Mouse (Mus musculus): ENCODE results near the gene Zcchc3. TPM values are rescaled to one million over a fixed set of nuclear protein-coding genes. Genes with fewer than 3 reads are reported as not detected.
A peak's percentile ranks its signal among the peaks of the same experiment; 100 is the strongest.
"Not testable (repeated sequence)": the region's sequence is repeated elsewhere in the genome, so short reads cannot be mapped to it uniquely, and the experiment has no call there.

Zcchc3 gene
- polyA plus RNA-seq, 1 experiment from 2014 or later, result 18.0 TPM

GRCm38 (mm10) chr2:152438963-152439362, 24.1 kb upstream of the Zcchc3 start:
- Histone ChIP-seq H3K36me3 (ENCODE audit: control insufficient read depth, insufficient read depth, low read length) (no peaks in the 10 kb centered on the region), H3K27me3 (ENCODE audit: control insufficient read depth, insufficient read depth, low read length) (no peaks in the 10 kb centered on the region), H3K4me2 (ENCODE audit: low read length) (no peak overlapping the region), H3K9me3 (ENCODE audit: control insufficient read depth, low read length) (no peaks in the 10 kb centered on the region), H3K4me1 (ENCODE audit: control insufficient read depth, insufficient read depth, low read length) (peaks cover 5% of the 10 kb centered on the region), H3K27ac (replicated peaks; ENCODE audit: low read depth, low read length) (no peak overlapping the region), H3K4me3 (replicated peaks; ENCODE audit: low read depth, low read length) (no peak overlapping the region), H3K9ac (replicated peaks; ENCODE audit: low read length) (no peak overlapping the region)
- DNase-seq, result no peak
- no peak for ATAC-seq (ENCODE audit: low FRiP score, low TSS enrichment)
- 58% methylated on average over 1 of the region's 1 CpGs for WGBS

- H3K4me2 ChIP-seq (ENCODE audit: low read length), result peak overlapping the region; percentile 58
- peaks cover 5% of the 10 kb centered on the region for H3K4me1 ChIP-seq (ENCODE audit: control insufficient read depth, insufficient read depth, low read length)
- peak overlapping the region; percentile 43 for H3K9ac ChIP-seq (replicated peaks; ENCODE audit: low read length)
- H3K27me3 ChIP-seq (ENCODE audit: control insufficient read depth, insufficient read depth, low read length), result no peaks in the 10 kb centered on the region
- DNase-seq, result peak; percentile 93
- ATAC-seq (ENCODE audit: low FRiP score, low TSS enrichment), result peak; percentile 89
- 0 out of 2 replicates have a peak overlapping the region, but pooled peaks have one; percentile 20 for H3K27ac ChIP-seq (replicated peaks; ENCODE audit: low read depth, low read length)
- H3K36me3 ChIP-seq (ENCODE audit: control insufficient read depth, insufficient read depth, low read length), result no peaks in the 10 kb centered on the region
- H3K4me3 ChIP-seq (replicated peaks; ENCODE audit: low read depth, low read length), result peak overlapping the region; percentile 20
- no peaks in the 10 kb centered on the region for H3K9me3 ChIP-seq (ENCODE audit: control insufficient read depth, low read length)
- 4% methylated on average over 23 of the region's 23 CpGs for WGBS
Observed at GRCm38 (mm10) chr2:152436983-152437860, 22.4 kb upstream of the Zcchc3 start.

DNA sequence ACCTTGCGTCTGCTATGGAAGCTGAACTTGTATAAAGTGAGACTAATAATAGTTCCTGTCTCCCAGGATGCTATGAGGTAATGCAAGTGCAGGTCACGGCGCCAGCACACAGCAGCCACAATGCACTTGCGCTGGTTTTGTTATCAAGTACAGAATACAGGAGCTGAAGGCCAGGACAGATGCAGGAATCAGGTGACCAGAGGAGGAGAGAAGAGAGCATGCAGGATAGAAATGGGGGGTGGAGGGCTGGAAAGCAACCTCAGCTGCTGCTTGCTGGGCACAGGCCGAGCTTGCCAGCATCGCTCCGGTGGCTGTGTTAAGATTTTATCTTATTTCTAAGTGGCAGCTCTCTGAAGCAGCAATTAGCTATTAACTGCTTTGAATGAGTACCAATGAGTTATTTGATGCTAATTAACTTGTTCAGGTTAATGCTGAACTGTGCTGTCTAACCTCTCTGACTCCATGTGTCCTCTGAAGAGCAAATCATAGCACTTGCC, 21.6 kb upstream of the Zcchc3 start:
- Histone ChIP-seq H3K36me3 (ENCODE audit: control insufficient read depth, insufficient read depth, low read length) (no peaks in the 10 kb centered on the region), H3K9ac (replicated peaks; ENCODE audit: low read length) (no peak overlapping the region), H3K4me3 (replicated peaks; ENCODE audit: low read depth, low read length) (no peak overlapping the region), H3K27me3 (ENCODE audit: control insufficient read depth, insufficient read depth, low read length) (no peaks in the 10 kb centered on the region), H3K4me2 (ENCODE audit: low read length) (no peak overlapping the region), H3K9me3 (ENCODE audit: control insufficient read depth, low read length) (no peaks in the 10 kb centered on the region), H3K4me1 (ENCODE audit: control insufficient read depth, insufficient read depth, low read length) (peaks cover 5% of the 10 kb centered on the region), H3K27ac (replicated peaks; ENCODE audit: low read depth, low read length) (no peak overlapping the region)
- 74% methylated on average over 7 of the region's 7 CpGs for WGBS
- DNase-seq, result no peak
- ATAC-seq (ENCODE audit: low FRiP score, low TSS enrichment), result no peak

GRCm38 (mm10) chr2:152428481-152428880, 13.7 kb upstream of the Zcchc3 start:
- not testable (repeated sequence) for H3K4me2 ChIP-seq (ENCODE audit: low read length); H3K27ac ChIP-seq (replicated peaks; ENCODE audit: low read depth, low read length); DNase-seq; H3K4me1 ChIP-seq (ENCODE audit: control insufficient read depth, insufficient read depth, low read length); H3K36me3 ChIP-seq (ENCODE audit: control insufficient read depth, insufficient read depth, low read length); H3K9ac ChIP-seq (replicated peaks; ENCODE audit: low read length); ATAC-seq (ENCODE audit: low FRiP score, low TSS enrichment); H3K27me3 ChIP-seq (ENCODE audit: control insufficient read depth, insufficient read depth, low read length); H3K4me3 ChIP-seq (replicated peaks; ENCODE audit: low read depth, low read length); H3K9me3 ChIP-seq (ENCODE audit: control insufficient read depth, low read length)
- WGBS, result 87% methylated on average over 2 of the region's 2 CpGs

DNA sequence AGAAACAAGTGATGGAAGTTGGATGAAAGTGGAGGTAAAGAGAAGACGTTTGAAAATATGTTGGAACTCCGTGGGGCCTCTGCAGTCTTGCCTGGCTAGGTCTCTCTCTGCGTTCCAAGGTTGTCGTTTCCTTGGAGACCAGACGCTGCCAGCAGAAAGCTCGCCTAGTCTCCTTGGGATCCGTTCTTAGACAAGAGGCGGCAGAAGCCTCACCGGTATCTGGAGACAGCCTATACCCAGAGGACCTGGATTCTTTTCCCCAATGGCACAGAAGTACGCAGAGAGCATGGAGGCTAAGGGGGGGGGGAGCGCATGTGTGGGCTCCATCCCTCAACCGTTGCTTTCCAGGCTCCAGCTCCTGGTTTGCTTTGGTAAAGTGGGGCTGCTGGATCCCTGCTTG, 12.7 kb upstream of the Zcchc3 start:
- Histone ChIP-seq H3K9ac (replicated peaks; ENCODE audit: low read length) (0 out of 2 replicates have a peak overlapping the region, but pooled peaks have one; percentile 16), H3K4me2 (ENCODE audit: low read length) (peak overlapping the region; percentile 35), H3K9me3 (ENCODE audit: control insufficient read depth, low read length) (no peaks in the 10 kb centered on the region), H3K27me3 (ENCODE audit: control insufficient read depth, insufficient read depth, low read length) (no peaks in the 10 kb centered on the region), H3K27ac (replicated peaks; ENCODE audit: low read depth, low read length) (no peak overlapping the region), H3K36me3 (ENCODE audit: control insufficient read depth, insufficient read depth, low read length) (no peaks in the 10 kb centered on the region), H3K4me3 (replicated peaks; ENCODE audit: low read depth, low read length) (peak overlapping the region; percentile 8; the same call in 1 of the 2 replicates), H3K4me1 (ENCODE audit: control insufficient read depth, insufficient read depth, low read length) (0 out of 2 replicates have a peak, but pooled peaks cover 7% of the 10 kb centered on the region)
- ATAC-seq (ENCODE audit: low FRiP score, low TSS enrichment) (no peak), DNase-seq (peak; percentile 70)
- 2% methylated on average over 12 of the region's 12 CpGs for WGBS

DNA sequence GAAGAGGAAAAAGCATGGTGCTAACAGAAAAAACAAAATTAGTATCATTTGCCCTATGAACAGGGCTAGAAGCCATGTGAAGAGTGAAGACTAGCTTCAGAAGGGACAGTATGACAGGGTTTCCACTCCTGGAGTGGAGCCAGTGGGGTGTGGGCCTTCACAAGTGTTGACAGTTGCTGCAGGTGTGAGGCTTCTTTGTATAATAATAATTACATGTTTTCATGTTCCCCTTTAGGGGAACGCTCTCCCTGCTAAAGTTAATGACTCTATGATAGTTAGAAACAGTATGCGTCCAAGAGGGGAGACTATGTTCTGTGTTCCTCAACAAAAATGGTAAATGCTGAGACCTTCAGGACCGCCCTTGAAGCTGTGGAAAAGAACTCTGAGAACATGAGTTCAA, 959 bp upstream of the Zcchc3 start:
- H3K4me1 ChIP-seq (ENCODE audit: control insufficient read depth, insufficient read depth, low read length), result peaks cover 27% of the 10 kb centered on the region
- no peak for DNase-seq
- no peaks in the 10 kb centered on the region for H3K36me3 ChIP-seq (ENCODE audit: control insufficient read depth, insufficient read depth, low read length)
- H3K9ac ChIP-seq (replicated peaks; ENCODE audit: low read length), result no peak overlapping the region
- peak overlapping the region; percentile 96; the same call in 1 of the 2 replicates for H3K27ac ChIP-seq (replicated peaks; ENCODE audit: low read depth, low read length)
- H3K4me2 ChIP-seq (ENCODE audit: low read length), result peak overlapping the region; percentile 79
- 98% methylated on average over 3 of the region's 3 CpGs for WGBS
- ATAC-seq (ENCODE audit: low FRiP score, low TSS enrichment), result no peak
- H3K4me3 ChIP-seq (replicated peaks; ENCODE audit: low read depth, low read length), result peak overlapping the region; percentile 88; the same call in 1 of the 2 replicates
- no peaks in the 10 kb centered on the region for H3K27me3 ChIP-seq (ENCODE audit: control insufficient read depth, insufficient read depth, low read length)
- H3K9me3 ChIP-seq (ENCODE audit: control insufficient read depth, low read length), result 0 out of 2 replicates have a peak, but pooled peaks cover 5% of the 10 kb centered on the region

DNA sequence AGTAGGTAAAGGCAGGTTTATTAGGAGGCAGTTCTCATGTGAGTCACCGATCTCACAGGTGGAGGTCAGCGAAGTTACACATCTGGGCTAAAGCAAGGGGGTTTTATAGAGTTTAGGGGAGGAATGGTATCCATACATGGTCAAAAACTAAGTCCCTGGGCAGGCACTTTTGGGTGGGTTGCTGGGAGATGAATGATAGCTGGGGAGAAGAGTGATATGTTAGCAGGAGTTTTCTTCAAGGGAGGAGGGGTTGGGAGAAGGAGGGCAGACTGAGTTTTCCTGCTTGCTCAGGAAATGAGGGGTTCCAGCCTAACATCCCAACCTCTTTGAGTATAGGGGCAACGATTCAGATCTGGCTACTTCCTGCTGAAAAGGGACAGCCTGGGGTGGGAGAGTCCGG, 460 bp upstream of the Zcchc3 start, which contains the start of gene 6820408C15Rik:
Gene 6820408C15Rik, plus strand, starts transcription at position 301 of the 400 bp plus-strand sequence.
- WGBS, result 29% methylated on average over 4 of the region's 4 CpGs
- Histone ChIP-seq H3K9me3 (ENCODE audit: control insufficient read depth, low read length) (0 out of 2 replicates have a peak, but pooled peaks cover 5% of the 10 kb centered on the region), H3K27me3 (ENCODE audit: control insufficient read depth, insufficient read depth, low read length) (no peaks in the 10 kb centered on the region), H3K4me2 (ENCODE audit: low read length) (peak within 1 kb of the TSS; percentile 79), H3K4me3 (replicated peaks; ENCODE audit: low read depth, low read length) (peak within 1 kb of the TSS; percentile 88), H3K36me3 (ENCODE audit: control insufficient read depth, insufficient read depth, low read length) (no peaks in the 10 kb centered on the region), H3K4me1 (ENCODE audit: control insufficient read depth, insufficient read depth, low read length) (peaks cover 32% of the 10 kb centered on the region), H3K27ac (replicated peaks; ENCODE audit: low read depth, low read length) (peak within 1 kb of the TSS; percentile 96), H3K9ac (replicated peaks; ENCODE audit: low read length) (peak within 1 kb of the TSS; percentile 98)
- ATAC-seq (ENCODE audit: low FRiP score, low TSS enrichment) (no peak), DNase-seq (no peak)

- ATAC-seq (ENCODE audit: low FRiP score, low TSS enrichment), result peak; percentile 1; the same call in 1 of the 2 replicates
- peak; percentile 68 for DNase-seq
- peak overlapping the region; percentile 79 for H3K4me2 ChIP-seq (ENCODE audit: low read length)
- H3K9ac ChIP-seq (replicated peaks; ENCODE audit: low read length), result peak overlapping the region; percentile 98
- under 1% methylated on average over 86 of the region's 86 CpGs for WGBS
- no peaks in the 10 kb centered on the region for H3K27me3 ChIP-seq (ENCODE audit: control insufficient read depth, insufficient read depth, low read length)
- H3K27ac ChIP-seq (replicated peaks; ENCODE audit: low read depth, low read length), result peak overlapping the region; percentile 96
- peak overlapping the region; percentile 88 for H3K4me3 ChIP-seq (replicated peaks; ENCODE audit: low read depth, low read length)
- H3K36me3 ChIP-seq (ENCODE audit: control insufficient read depth, insufficient read depth, low read length), result no peaks in the 10 kb centered on the region
- H3K4me1 ChIP-seq (ENCODE audit: control insufficient read depth, insufficient read depth, low read length), result peaks cover 37% of the 10 kb centered on the region
- 0 out of 2 replicates have a peak, but pooled peaks cover 5% of the 10 kb centered on the region for H3K9me3 ChIP-seq (ENCODE audit: control insufficient read depth, low read length)
Observed at GRCm38 (mm10) chr2:152413765-152414584, 852 bp downstream of the Zcchc3 start.
